Mouse (Mus musculus) embryonic facial prominence, embryonic 12.5 days (tissue): Measurements from ENCODE around the gene Carmil3. TPM values are rescaled to one million over a fixed set of nuclear protein-coding genes. Genes with fewer than 3 reads are reported as not detected.

Experiments
- ATAC-seq: fragments of 200-750 bp; cut with Nextera tagmentation; 2 replicates; pipeline ENCODE4 v1.8.0; 2017; ENCODE audit not compliant: insufficient number of reproducible peaks, insufficient read depth, low FRiP score, low TSS enrichment
- H3K27ac ChIP-seq: fragments of 300-500 bp; sonication (generic); 2 replicates; pipeline ENCODE4 v1.5.1; 2016; ENCODE audit warnings: mild to moderate bottlenecking
- H3K27me3 ChIP-seq: fragments of 300-500 bp; sonication (generic); 2 replicates; pipeline ENCODE4 v1.6.1; 2016; ENCODE audit warnings: mild to moderate bottlenecking, moderate library complexity
- H3K36me3 ChIP-seq: fragments of 300-500 bp; sonication (generic); 2 replicates; pipeline ENCODE4 v1.6.1; 2016; ENCODE audit warnings: mild to moderate bottlenecking
- H3K4me1 ChIP-seq: fragments of 300-500 bp; sonication (generic); 2 replicates; pipeline ENCODE4 v1.6.1; 2016
- H3K4me2 ChIP-seq: fragments of 300-500 bp; sonication (generic); replicated peaks from 2 replicates; pipeline ENCODE4 v1.6.1; 2016; ENCODE audit warnings: mild to moderate bottlenecking, moderate library complexity
- H3K4me3 ChIP-seq: fragments of 300-500 bp; sonication (generic); 2 replicates; pipeline ENCODE4 v1.5.1; 2016; ENCODE audit warnings: mild to moderate bottlenecking
- H3K9ac ChIP-seq: fragments of 300-500 bp; sonication (generic); 2 replicates; pipeline ENCODE4 v1.6.1; 2016; ENCODE audit warnings: mild to moderate bottlenecking, moderate library complexity
- H3K9me3 ChIP-seq: fragments of 300-500 bp; sonication (generic); 2 replicates; pipeline ENCODE4 v1.6.1; 2016; ENCODE audit warnings: mild to moderate bottlenecking, moderate library complexity
- WGBS: fragments of 180-500 bp; shearing (Covaris S2); methylation state at CpG from one replicate; pipeline ENCODE4 v1.1.7; 2016; 5-methylcytosine and 5-hydroxymethylcytosine counted together
- polyA plus RNA-seq: library from polyadenylated mRNA; unstranded; fragments of >200 nt; fragmentation: Nextera tagmentation; extraction: Ambion mirVana; gene quantifications from 2 replicates; pipeline ENCODE4 v1.2.1, GENCODE M21; 2016

The Carmil3 gene
- polyA plus RNA-seq, 1 experiment from 2014 or later: 6.2 TPM

GRCm38 (mm10) chr14:55551347-55551746, 60.9 kb downstream of the Carmil3 start:
- H3K27me3 ChIP-seq: no peaks in the 10 kb centered on the region
- H3K4me2 ChIP-seq: no peak overlapping the region
- H3K4me1 ChIP-seq: no peaks in the 10 kb centered on the region
- WGBS: 75% methylated on average over 5 of the region's 5 CpGs
- no peak overlapping the region for H3K4me3 ChIP-seq
- ATAC-seq: no peak
- no peak overlapping the region for H3K9ac ChIP-seq
- no peaks in the 10 kb centered on the region for H3K9me3 ChIP-seq
- H3K36me3 ChIP-seq: peaks cover 20% of the 10 kb centered on the region
- no peak overlapping the region for H3K27ac ChIP-seq

- H3K4me3 ChIP-seq: no peak overlapping the region
- peaks cover 20% of the 10 kb centered on the region for H3K36me3 ChIP-seq
- no peak for ATAC-seq
- no peaks in the 10 kb centered on the region for H3K27me3 ChIP-seq
- H3K27ac ChIP-seq: no peak overlapping the region
- WGBS: 94% methylated on average over 8 of the region's 8 CpGs
- no peak overlapping the region for H3K4me2 ChIP-seq
- peaks cover 2% of the 10 kb centered on the region; the same call in 1 of the 2 replicates for H3K4me1 ChIP-seq
- no peak overlapping the region for H3K9ac ChIP-seq
- H3K9me3 ChIP-seq: no peaks in the 10 kb centered on the region
Observed at GRCm38 (mm10) chr14:55551794-55552193, 61.3 kb downstream of the Carmil3 start.

DNA sequence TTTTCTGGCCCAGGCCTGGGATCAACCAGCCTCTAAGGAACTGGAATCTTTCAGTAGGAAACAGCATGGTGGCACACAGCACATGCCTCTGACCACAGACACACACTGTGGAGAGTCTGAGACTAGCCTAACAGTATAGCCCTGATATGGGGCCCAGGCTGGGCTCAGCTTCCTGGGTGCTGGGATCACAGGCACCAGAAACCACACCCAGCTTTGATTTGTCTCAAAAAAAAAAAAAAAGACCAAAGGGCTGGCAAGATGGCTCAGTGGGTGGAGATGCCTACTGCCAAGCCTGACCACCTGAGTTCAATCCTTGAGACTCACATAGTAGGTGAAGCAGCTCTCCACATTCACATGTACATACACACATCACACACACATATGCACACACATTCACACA, 64.2 kb downstream of the Carmil3 start:
- Histone ChIP-seq H3K9me3 (no peaks in the 10 kb centered on the region), H3K27me3 (no peaks in the 10 kb centered on the region), H3K4me2 (no peak overlapping the region), H3K4me3 (no peak overlapping the region), H3K9ac (no peak overlapping the region), H3K4me1 (peaks cover 6% of the 10 kb centered on the region; the same call in 1 of the 2 replicates), H3K36me3 (no peaks in the 10 kb centered on the region), H3K27ac (no peak overlapping the region)
- no peak for ATAC-seq

DNA sequence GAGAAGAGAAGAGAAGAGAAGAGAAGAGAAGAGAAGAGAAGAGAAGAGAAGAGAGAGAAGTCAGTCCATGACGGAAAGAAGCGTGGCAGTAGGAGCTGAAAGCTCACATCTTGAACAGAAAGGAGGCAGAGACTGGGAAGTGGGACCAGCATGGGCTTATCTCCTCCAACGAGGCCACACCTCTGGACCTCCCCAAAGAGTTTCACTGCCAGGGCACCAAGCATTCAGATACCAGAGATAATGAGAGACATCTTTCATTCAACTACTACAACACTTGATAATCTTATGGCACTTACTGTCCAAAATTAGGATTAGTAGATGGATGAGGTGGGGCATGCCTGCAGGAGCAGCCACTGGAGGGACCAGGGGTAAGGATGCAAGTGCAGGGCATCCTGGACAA, 65.3 kb downstream of the Carmil3 start:
- no peak overlapping the region for H3K4me2 ChIP-seq
- ATAC-seq: no peak
- no peak overlapping the region for H3K9ac ChIP-seq
- no peak overlapping the region for H3K4me3 ChIP-seq
- WGBS: 79% methylated on average over 3 of the region's 3 CpGs
- H3K36me3 ChIP-seq: no peaks in the 10 kb centered on the region
- H3K27me3 ChIP-seq: no peaks in the 10 kb centered on the region
- H3K27ac ChIP-seq: no peak overlapping the region
- peaks cover 6% of the 10 kb centered on the region; the same call in 1 of the 2 replicates for H3K4me1 ChIP-seq
- H3K9me3 ChIP-seq: no peaks in the 10 kb centered on the region

DNA sequence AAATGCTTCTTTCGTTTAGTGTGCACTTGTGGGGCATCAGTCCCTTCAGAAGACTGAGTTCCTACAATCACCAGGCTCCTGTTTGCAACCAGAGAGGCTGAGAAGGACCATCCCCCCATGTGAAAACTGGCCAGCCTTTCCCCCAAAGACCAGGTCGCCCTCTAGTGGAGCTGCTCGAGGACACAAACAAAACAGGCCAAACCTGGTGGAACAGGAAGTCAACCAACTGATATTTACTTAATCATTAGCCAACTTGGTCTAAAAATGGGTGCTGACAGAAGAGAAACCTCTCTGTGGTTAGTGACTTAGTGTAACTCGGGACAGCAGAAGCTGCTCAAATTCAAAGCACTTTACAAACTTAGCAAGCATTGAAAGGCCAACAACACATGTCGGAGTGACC, 66.6 kb downstream of the Carmil3 start:
- Histone ChIP-seq H3K27me3 (no peaks in the 10 kb centered on the region), H3K4me1 (peaks cover 16% of the 10 kb centered on the region), H3K27ac (no peak overlapping the region), H3K36me3 (no peaks in the 10 kb centered on the region), H3K9me3 (no peaks in the 10 kb centered on the region), H3K4me3 (no peak overlapping the region), H3K4me2 (no peak overlapping the region), H3K9ac (no peak overlapping the region)
- no peak for ATAC-seq
- WGBS: 28% methylated on average over 5 of the region's 5 CpGs

DNA sequence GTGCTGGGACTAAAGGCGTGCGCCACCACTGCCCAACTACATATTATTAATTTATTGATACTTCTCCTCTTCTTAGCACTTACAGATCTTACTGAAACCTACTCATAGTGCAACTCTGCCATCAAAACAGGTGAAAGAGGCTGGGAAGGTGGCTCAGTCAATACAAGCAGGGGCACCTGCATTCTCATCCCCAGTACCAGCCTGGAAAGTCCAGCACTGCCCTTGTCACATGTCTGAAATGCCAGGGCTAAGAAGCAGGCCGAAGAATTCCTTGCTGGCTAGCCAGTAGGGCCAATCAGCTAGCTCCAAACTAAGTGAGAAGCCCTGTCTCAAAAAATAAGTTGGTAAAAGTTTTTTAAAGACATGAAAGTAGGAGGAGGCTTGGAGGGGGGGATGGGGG, 67.1 kb downstream of the Carmil3 start:
- 91% methylated on average over 3 of the region's 3 CpGs for WGBS
- no peak for ATAC-seq
- no peak overlapping the region for H3K4me2 ChIP-seq
- no peaks in the 10 kb centered on the region for H3K27me3 ChIP-seq
- no peak overlapping the region for H3K9ac ChIP-seq
- no peak overlapping the region for H3K27ac ChIP-seq
- H3K4me3 ChIP-seq: no peak overlapping the region
- no peaks in the 10 kb centered on the region for H3K36me3 ChIP-seq
- no peaks in the 10 kb centered on the region for H3K9me3 ChIP-seq
- H3K4me1 ChIP-seq: peaks cover 18% of the 10 kb centered on the region

Other genes starting within 250 kb of the Carmil3 start
- 88.7 and 92.1 TPM in 2 replicates for gene Dhrs4, start 11.9 kb upstream of the Carmil3 start, polyA plus RNA-seq
- gene Cpne6, start 19.8 kb downstream of the Carmil3 start, polyA plus RNA-seq: 0.55 and 0.90 TPM in 2 replicates
- 0.11 TPM in 1 of 2 replicates, not detected in the other for gene Nrl, start 34.3 kb downstream of the Carmil3 start, polyA plus RNA-seq
- 35.2 and 36.1 TPM in 2 replicates for gene Pck2, start 49.6 kb downstream of the Carmil3 start, polyA plus RNA-seq
- gene Dcaf11, start 69.4 kb downstream of the Carmil3 start, polyA plus RNA-seq: 71.3 and 78.4 TPM in 2 replicates
- gene A730061H03Rik, start 69.8 kb downstream of the Carmil3 start, polyA plus RNA-seq: not detected in 2 replicates
- 8.7 and 9.1 TPM in 2 replicates for gene Fitm1, start 85.0 kb downstream of the Carmil3 start, polyA plus RNA-seq
- gene Psme1, start 87.5 kb downstream of the Carmil3 start, polyA plus RNA-seq: 131 and 143 TPM in 2 replicates
- gene Emc9, start 94.7 kb downstream of the Carmil3 start, polyA plus RNA-seq: 4.6 and 4.9 TPM in 2 replicates
- 247 and 255 TPM in 2 replicates for gene Psme2, start 100.5 kb downstream of the Carmil3 start, polyA plus RNA-seq
- 20.6 and 25.4 TPM in 2 replicates for gene Rnf31, start 101.1 kb downstream of the Carmil3 start, polyA plus RNA-seq
- gene Irf9, start 112.9 kb downstream of the Carmil3 start, polyA plus RNA-seq: 9.5 and 10.6 TPM in 2 replicates
- gene Rec8, start 127.4 kb downstream of the Carmil3 start, polyA plus RNA-seq: 7.8 and 8.2 TPM in 2 replicates
- 99.8 and 117 TPM in 2 replicates for gene Ipo4, start 145.3 kb downstream of the Carmil3 start, polyA plus RNA-seq
- gene Gm49378, start 147.2 kb downstream of the Carmil3 start, polyA plus RNA-seq: 0.87 and 3.0 TPM in 2 replicates
- 102 TPM in 2 replicates for gene Tm9sf1, start 153.2 kb downstream of the Carmil3 start, polyA plus RNA-seq
- gene Tssk4, start 159.5 kb downstream of the Carmil3 start, polyA plus RNA-seq: 0.55 and 0.97 TPM in 2 replicates
- gene Mdp1, start 169.9 kb downstream of the Carmil3 start, polyA plus RNA-seq: 64.9 and 66.4 TPM in 2 replicates
- gene Gmpr2, start 181.3 kb downstream of the Carmil3 start, polyA plus RNA-seq: 74.7 and 78.3 TPM in 2 replicates
- gene Nedd8, start 181.5 kb downstream of the Carmil3 start, polyA plus RNA-seq: 585 and 596 TPM in 2 replicates
- 54.1 and 54.2 TPM in 2 replicates for gene Tinf2, start 191.2 kb downstream of the Carmil3 start, polyA plus RNA-seq
- gene Tgm1, start 223.3 kb downstream of the Carmil3 start, polyA plus RNA-seq: 1.6 and 1.7 TPM in 2 replicates
- 27.8 and 30.3 TPM in 2 replicates for gene Rabggta, start 231.6 kb downstream of the Carmil3 start, polyA plus RNA-seq